Mouse (Mus musculus) splenic B cell, adult 2 months (primary cell): ENCODE results near the gene Nkx1-1.
A peak's percentile ranks its signal among the peaks of the same experiment; 100 is the strongest.

Experiments
- DNase-seq: peaks from one replicate; pipeline ENCODE4 v3.0.0-alpha.2; 2011; ENCODE audit warnings: low read depth, low spot score
- H3K27me3 ChIP-seq: 2 replicates; pipeline ENCODE4 v1.6.1; 2012; ENCODE audit warnings: mild to moderate bottlenecking, low read length, moderate library complexity, mixed read lengths; ENCODE audit not compliant: control insufficient read depth, poor library complexity, insufficient read depth, severe bottlenecking
- H3K36me3 ChIP-seq: 2 replicates; pipeline ENCODE4 v1.6.1; 2012; ENCODE audit warnings: mild to moderate bottlenecking, low read length, moderate library complexity, mixed read lengths; ENCODE audit not compliant: control insufficient read depth, poor library complexity, insufficient read depth, severe bottlenecking

Gene Nkx1-1

DNA sequence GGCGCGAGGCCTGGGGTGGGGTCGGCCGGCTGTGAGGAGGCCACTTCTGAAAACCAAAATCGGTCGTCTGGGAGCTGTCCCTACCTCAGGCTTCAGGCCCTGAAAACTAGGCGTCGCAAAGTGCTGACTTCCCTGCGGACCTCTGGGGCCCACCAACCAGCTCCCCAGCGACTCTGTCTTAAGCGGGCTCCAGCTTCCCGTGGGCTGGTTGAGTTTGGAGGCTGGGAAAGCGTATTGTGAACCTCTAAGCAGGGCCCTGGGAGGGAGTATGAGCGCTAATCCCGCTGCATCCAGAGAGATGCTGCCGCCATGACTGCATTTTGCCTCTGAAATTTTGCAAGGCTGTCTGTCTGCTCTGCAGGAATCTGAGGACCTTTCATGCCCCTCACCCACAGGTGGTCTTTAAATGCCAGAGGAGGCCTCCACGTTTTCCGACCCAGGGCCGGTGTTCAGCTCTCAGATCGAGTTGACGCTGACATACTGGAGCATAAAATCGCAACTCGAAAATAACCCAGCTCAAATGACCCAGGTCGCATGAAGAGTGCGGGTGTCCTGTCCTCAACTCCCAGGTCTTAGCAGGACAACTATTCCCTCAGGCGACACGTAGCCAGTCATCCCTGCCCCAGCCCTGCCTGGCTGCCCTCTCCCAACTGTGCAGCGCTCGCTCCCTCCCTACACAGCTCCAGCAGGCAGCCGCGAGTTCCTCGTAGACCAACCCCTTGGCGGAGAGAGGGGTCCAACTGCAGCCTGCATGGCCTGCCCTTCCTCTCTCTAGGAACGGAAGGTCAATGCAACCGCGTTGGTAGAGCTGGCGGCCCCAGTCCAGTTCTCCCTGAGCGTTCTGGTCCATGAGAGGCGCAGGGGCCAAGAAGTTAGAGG is 1.5 kb downstream of the Nkx1-1 start:
- no peak for DNase-seq
- Histone ChIP-seq H3K27me3 (no peaks in the 10 kb centered on the region; the same call in 1 of the 2 replicates), H3K36me3 (no peaks in the 10 kb centered on the region)

DNA sequence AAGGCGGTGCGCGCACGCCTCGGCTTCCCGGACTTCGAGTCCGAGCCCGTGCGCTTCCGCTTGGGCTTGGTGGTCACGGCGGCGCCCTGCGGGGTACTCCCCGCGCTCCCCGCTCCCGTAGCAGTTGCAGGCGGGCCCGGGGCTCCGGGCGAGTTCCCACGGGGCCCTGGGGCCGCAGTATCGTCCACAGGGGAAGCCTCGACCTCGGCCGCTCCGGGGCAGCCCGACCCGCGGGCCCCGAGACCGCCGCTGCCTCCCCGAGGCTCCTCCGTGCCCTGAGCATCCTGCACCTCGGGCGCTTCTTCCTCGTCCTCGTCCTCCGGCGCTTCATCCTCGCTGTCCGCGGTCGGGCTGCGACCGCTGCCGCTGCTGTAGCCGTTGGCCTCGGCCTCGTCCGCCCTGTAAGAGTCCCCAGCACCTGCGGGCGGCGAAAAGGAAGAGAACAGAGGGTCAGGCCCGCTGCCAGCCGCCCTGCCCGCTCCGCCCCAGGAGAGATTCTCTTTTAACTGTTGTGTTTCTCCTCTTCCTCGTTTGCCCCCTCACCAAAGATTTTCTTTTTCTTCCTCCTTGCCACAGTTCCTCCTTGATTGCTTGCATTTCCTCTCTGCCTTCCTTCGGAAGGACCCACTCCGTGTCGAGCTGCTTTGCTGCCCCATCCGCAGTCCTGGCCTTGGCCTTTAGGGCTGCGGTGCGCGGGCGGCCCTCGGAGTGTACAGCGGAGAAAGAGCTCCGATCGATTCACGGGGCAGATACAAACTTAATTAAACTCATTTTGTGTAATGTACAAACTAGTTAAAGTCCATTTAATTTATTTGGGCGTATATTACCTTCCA is 2.4 kb downstream of the Nkx1-1 start:
- no peaks in the 10 kb centered on the region for H3K36me3 ChIP-seq
- no peak for DNase-seq
- H3K27me3 ChIP-seq: no peaks in the 10 kb centered on the region; the same call in 1 of the 2 replicates

DNA sequence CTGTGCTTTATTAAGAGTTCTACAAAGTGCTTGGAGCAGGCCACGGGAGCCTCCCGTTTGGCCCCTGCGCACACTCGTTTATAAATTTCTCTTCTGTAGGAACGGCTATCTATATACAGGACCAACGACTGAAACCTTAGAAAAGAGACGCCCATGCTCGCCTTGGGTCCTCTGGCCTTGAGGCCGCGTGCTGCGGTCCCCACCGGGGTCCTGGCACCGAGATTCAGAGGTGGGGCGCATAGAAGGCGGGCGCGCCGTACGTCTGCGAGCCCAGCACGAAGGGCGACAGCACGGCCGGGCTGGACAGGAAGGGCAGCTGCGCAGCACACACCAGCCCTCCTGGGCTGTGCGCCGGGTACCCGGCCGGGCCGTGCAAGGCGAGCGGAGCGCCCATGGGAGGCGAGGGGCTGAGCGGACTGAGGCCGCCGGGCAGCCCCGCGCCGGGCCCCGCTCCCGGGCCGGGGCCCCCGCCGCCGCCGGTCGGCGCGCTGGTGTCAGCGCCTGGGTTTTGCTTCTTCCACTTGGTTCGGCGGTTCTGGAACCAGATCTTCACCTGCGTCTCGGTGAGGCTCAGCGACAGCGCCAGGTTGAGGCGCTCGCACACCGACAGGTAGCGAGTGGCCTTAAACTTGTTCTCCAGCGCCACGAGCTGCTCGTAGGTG is 3.1 kb downstream of the Nkx1-1 start:
- no peaks in the 10 kb centered on the region for H3K36me3 ChIP-seq
- DNase-seq: no peak
- no peaks in the 10 kb centered on the region; the same call in 1 of the 2 replicates for H3K27me3 ChIP-seq

DNA sequence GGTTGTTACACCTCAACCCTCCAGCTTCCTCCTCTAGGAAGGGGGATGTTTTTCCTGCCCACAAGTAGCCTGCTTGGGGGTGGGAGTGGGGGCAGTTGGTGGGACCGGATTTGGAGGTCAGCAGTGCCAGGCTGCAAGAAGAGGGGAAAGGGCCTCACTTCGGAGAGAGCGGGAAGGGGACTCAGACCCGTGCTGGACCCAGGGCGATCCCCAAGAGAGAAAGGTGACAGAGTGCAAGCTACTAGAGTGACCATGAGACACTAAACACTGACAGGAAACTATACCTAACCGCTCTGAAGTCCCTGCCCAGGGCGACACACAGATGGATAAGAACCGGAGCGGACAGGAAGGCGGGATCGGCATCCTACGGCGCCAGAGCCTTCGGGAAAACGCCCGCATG is 3.7 kb downstream of the Nkx1-1 start:
- no peak for DNase-seq
- H3K27me3 ChIP-seq: no peaks in the 10 kb centered on the region; the same call in 1 of the 2 replicates
- H3K36me3 ChIP-seq: no peaks in the 10 kb centered on the region

DNA sequence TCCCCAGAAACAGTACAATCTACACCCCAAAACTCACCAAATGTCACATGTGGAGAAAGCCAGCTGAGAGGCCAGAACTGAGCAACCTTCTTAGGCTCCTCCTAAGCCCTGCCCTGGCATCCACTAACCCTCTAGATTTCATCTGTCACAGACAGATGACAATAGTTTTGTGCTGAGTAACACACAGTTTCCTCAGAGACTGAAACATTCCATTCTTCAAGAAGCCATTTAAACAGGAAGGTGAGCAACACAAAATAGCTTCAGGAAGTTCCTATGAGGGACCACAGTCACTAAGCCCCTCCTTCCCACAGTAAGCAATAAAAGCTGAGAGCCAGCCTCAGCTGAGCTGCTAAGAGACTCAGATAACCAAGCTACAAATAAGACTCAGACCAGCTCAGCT is 6.3 kb downstream of the Nkx1-1 start:
- Histone ChIP-seq H3K36me3 (no peaks in the 10 kb centered on the region), H3K27me3 (no peaks in the 10 kb centered on the region; the same call in 1 of the 2 replicates)
- no peak for DNase-seq

DNA sequence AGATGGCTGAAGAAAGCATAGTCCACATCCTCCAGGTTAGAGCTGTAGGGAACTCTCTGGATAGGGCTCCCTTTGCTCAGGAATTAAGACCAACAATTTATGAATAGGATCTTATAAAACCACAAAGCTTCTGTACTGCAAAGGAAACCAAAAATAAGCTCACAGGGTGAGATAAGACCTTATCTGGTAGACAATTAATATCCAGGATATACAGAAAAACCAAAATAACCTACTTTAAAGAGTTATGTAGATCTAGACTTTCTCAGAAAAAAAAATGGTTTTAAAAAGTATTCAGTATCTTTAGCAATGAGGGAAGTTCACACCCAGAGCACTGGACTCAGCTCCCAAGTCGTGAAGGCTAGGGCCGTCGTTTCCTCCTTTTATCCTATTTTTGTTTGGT is 13.5 kb downstream of the Nkx1-1 start:
- Histone ChIP-seq H3K27me3 (no peaks in the 10 kb centered on the region), H3K36me3 (no peaks in the 10 kb centered on the region)
- no peak for DNase-seq

DNA sequence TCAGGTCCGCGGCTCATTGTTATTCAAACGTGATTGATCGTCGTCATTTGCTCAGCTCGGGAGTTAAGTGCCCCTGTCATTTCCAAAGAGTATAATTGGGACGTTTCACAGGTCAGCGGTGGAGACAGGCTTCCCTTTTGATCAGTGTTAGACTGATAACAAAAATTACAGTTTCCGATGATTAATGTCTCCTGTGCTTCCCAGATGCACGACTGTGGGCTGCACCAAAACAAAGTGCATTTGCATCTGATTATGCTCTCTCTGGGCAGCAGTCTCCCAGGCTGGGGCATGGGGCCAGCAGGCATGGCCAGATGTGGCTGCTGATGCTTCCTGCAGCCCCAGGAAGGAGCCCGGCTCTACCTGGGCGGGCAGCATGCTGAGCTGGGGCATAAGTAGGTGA is 33.0 kb downstream of the Nkx1-1 start:
- peaks cover 3% of the 10 kb centered on the region; the same call in 1 of the 2 replicates for H3K36me3 ChIP-seq
- no peaks in the 10 kb centered on the region for H3K27me3 ChIP-seq
- DNase-seq: no peak

DNA sequence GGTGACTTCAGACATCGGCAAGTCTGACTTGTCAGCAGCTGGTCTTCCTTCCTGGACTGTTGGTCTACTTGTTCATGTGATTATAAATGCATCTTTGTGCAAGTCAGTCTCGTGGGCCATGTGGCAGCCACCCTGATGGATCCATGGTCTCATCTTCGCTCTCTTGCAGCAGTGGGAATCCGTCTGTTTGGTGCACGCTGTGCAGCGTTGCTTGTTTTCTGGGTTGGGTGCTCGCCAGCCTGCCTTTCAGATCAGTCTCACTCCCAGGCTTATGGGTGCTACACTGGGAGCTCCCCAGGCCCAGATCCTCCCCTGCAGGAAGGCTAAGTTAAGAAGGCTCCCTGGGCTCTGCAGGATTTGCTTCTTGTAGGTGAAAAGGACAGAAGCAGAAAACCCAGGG is 36.9 kb downstream of the Nkx1-1 start:
- Histone ChIP-seq H3K36me3 (no peaks in the 10 kb centered on the region; the same call in none of the 2 replicates), H3K27me3 (no peaks in the 10 kb centered on the region)
- no peak for DNase-seq

DNA sequence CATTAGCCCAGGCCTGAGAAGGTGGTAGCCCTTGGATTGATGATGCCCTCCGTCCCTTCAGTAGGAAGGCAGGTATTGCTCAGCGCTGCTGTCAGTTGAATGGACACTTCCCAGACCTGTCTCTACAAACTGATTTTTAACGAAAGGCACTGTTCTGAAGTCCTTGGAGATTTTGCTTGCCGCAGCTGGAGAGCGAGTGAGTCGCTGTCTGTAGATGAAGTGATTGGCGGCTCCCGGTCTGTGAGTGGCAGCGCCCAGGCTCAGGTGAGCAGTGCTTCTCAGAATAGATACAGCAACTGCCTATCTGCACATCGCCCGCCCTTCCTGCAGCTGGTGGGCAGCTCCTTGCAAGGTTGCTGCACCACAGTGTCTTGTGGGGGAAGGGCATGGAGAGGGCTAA is 38.1 kb downstream of the Nkx1-1 start:
- H3K36me3 ChIP-seq: no peaks in the 10 kb centered on the region; the same call in none of the 2 replicates
- DNase-seq: no peak

DNA sequence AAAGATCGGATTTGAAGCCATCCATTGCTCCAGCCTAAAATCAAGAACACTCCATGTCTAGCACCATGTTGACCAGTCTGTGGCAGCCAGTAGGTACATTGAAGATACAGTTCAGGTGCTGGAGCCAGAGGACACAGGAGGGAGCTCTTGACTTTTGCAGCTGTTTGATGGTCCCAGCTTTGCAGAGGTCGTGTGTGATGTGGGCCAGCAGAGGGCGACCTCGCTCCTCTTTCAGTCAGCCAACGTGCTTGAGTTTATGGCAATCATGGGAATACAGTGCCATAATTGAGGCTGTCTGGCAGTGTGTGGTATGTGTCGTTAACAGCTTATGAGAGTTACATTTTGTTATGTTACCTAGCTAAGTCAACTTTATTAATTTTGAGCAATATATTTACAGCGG is 40.0 kb downstream of the Nkx1-1 start:
- peak; percentile 81 for DNase-seq
- Histone ChIP-seq H3K36me3 (no peaks in the 10 kb centered on the region; the same call in none of the 2 replicates), H3K27me3 (no peaks in the 10 kb centered on the region)

More for the DNA sequence above, 38.1 kb downstream of the Nkx1-1 start:
- H3K27me3 ChIP-seq: no peaks in the 10 kb centered on the region

DNA sequence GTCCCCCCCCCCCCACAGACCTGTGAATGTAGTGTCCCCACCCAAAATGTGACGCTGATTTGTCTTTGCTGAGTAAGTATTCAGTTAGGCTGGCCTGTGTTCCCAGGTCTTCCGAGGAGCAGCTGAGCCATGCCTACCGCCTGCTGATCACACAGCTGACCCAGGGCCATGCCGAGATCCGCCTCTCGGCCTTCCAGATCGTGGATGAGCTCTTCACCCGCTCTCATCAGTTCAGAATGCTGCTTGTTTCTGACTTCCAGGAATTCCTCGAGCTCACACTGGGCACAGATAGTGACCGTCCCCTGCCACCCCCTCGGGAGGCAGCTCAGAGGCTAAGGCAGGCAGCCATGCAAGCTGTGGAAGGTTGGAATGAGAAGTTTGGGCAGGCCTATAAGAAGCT is 46.2 kb downstream of the Nkx1-1 start:
- no peaks in the 10 kb centered on the region for H3K27me3 ChIP-seq
- H3K36me3 ChIP-seq: peaks cover under 1% of the 10 kb centered on the region
- no peak for DNase-seq
